Mouse (Mus musculus): ENCODE data around the gene Ascl3. TPM values are rescaled to one million over a fixed set of nuclear protein-coding genes. Genes with fewer than 3 reads are reported as not detected.

The Ascl3 gene
- polyA plus RNA-seq, 1 experiment from 2014 or later, result not detected

DNA sequence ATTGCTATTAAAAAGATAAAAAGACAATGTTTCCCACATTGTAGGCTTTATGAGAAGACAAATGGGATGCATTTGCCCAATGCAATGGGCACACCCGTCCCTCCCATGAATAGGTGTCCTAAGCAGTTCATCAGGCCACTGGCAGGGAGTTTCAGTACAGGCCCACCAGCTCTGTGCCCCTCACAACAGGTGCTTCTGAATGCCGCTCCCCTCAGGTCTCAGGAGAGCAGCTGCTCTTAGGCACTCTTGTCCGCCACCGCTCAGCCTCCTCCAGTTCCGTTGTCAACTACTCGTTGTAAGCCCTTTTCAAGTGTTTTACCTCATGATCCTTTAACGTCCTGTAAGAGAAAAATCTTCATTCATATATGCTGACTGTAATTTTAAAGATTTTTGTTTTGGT, 19.3 kb downstream of the Ascl3 start:
- no peak overlapping the region for H3K27ac ChIP-seq (ENCODE audit: low read depth)
- no peak overlapping the region for H3K4me2 ChIP-seq
- ATAC-seq (ENCODE audit: insufficient read depth) (no peak), DNase-seq (no peak)
- H3K4me1 ChIP-seq (ENCODE audit: insufficient read depth), result no peaks in the 10 kb centered on the region
- H3K9ac ChIP-seq, result no peak overlapping the region
- TF ChIP-seq CTCF (IDR thresholded peaks at IDR 0.05; ENCODE audit: low read depth), result no peak
- 84% methylated on average over 7 of the region's 7 CpGs for WGBS
- H3K27me3 ChIP-seq (ENCODE audit: insufficient read depth, low read length), result no peaks in the 10 kb centered on the region
- H3K36me3 ChIP-seq (ENCODE audit: insufficient read depth), result peaks cover 18% of the 10 kb centered on the region; the same call in 1 of the 2 replicates
- no peak overlapping the region for H3K4me3 ChIP-seq (ENCODE audit: low read depth, low read length)
- H3K9me3 ChIP-seq (ENCODE audit: low read depth, low read length), result no peaks in the 10 kb centered on the region

DNA sequence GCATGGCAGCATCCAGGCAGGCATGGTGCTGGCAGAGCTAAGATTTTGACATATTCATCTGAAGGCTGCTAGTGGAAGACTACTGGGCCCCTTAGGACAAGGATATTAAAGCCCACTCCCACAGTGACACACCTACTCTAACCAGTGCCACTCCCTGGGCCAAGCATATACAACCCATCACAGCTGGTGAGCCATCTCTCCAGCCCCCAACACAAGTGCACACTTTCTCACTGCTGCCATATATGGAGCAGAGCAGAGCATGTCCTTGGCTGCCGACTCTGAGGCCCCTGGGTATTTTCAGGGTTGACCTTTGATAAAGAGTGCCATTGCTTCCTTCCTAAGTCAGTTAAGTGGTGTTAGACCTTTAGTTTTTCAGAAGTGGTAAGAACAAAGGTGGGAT, 21.5 kb downstream of the Ascl3 start:
- no peak overlapping the region for H3K4me3 ChIP-seq (ENCODE audit: low read depth, low read length)
- 0 out of 2 replicates have a peak, but pooled peaks cover 2% of the 10 kb centered on the region for H3K4me1 ChIP-seq (ENCODE audit: insufficient read depth)
- no peaks in the 10 kb centered on the region for H3K9me3 ChIP-seq (ENCODE audit: low read depth, low read length)
- no peaks in the 10 kb centered on the region for H3K27me3 ChIP-seq (ENCODE audit: insufficient read depth, low read length)
- ATAC-seq (ENCODE audit: insufficient read depth) (no peak), DNase-seq (no peak)
- H3K9ac ChIP-seq, result no peak overlapping the region
- no peak overlapping the region for H3K27ac ChIP-seq (ENCODE audit: low read depth)
- no peak for TF ChIP-seq CTCF (IDR thresholded peaks at IDR 0.05; ENCODE audit: low read depth)
- 41% methylated on average over 1 of the region's 1 CpGs for WGBS
- H3K36me3 ChIP-seq (ENCODE audit: insufficient read depth), result peaks cover 18% of the 10 kb centered on the region; the same call in 1 of the 2 replicates
- H3K4me2 ChIP-seq, result no peak overlapping the region

DNA sequence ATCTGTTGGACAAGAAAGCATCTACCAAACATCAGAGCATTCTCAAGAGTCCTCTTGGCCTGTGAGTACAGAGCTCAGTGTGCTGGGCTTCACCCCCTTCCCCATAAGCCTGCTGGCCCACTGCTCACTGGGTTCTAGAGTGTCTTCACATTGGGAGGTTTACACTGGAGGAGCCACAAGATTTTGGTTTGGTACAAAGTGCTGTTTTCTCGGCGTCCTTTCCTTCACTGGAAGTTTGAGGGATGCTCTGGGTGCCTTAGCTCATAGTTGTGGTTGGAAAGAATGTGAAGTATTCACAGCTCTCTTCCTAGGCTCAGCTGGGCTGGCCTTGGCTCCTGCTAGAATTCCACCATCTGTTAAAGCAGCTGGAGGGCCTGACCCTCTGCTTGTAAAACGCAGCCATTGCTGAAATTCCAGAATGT, 22.6 kb downstream of the Ascl3 start:
- no peak overlapping the region for H3K4me3 ChIP-seq (ENCODE audit: low read depth, low read length)
- DNase-seq (peak; percentile 85), ATAC-seq (ENCODE audit: insufficient read depth) (peak; percentile 86)
- 21% methylated on average over 3 of the region's 3 CpGs for WGBS
- no peak overlapping the region for H3K9ac ChIP-seq
- peaks cover 11% of the 10 kb centered on the region; the same call in 1 of the 2 replicates for H3K4me1 ChIP-seq (ENCODE audit: insufficient read depth)
- TF ChIP-seq CTCF (IDR thresholded peaks at IDR 0.05; ENCODE audit: low read depth), result no peak
- H3K27ac ChIP-seq (ENCODE audit: low read depth), result peak overlapping the region; percentile 61; the same call in 1 of the 2 replicates
- H3K9me3 ChIP-seq (ENCODE audit: low read depth, low read length), result no peaks in the 10 kb centered on the region
- H3K36me3 ChIP-seq (ENCODE audit: insufficient read depth), result peaks cover 18% of the 10 kb centered on the region; the same call in 1 of the 2 replicates
- no peak overlapping the region for H3K4me2 ChIP-seq
- H3K27me3 ChIP-seq (ENCODE audit: insufficient read depth, low read length), result no peaks in the 10 kb centered on the region

DNA sequence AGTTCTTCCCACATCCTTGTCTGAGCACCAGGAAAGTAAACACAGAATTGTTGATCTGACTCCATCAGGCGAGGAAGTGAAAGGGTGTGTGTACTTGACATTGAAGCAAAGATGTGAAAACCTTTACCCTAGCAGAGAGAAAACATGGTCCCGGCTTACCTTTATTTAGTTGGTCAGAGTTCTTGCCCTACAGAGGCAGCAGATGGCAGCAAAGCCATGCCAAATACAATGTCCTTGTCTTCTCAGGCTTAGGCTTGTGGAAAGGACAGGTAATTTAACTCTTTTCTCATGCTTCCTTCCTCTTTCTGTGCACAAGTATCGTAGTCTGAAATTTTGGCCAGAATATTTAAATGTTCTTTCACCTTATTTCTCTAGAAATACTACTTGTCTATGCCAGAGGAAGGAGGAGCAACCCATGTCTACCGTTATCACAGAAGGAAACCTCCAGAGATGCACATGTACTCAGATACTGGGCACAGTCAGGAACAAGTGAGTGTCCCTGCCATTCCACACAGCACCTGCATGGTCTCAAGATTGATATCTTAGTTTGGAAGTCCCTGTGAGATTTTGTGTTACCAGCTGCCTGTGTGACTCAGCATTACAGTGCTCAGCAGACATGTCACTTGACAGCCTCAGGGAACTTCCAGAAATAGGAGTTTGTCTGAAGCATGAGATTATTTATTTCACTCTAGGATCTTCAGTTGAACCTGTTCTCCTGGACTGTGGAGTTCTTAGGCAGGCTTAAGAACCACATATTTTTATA, 24.3 kb downstream of the Ascl3 start:
- ATAC-seq (ENCODE audit: insufficient read depth), result no peak
- DNase-seq, result peak; percentile 86
- peaks cover 13% of the 10 kb centered on the region; the same call in 1 of the 2 replicates for H3K36me3 ChIP-seq (ENCODE audit: insufficient read depth)
- H3K4me3 ChIP-seq (ENCODE audit: low read depth, low read length), result no peak overlapping the region
- H3K4me2 ChIP-seq, result no peak overlapping the region
- no peaks in the 10 kb centered on the region for H3K9me3 ChIP-seq (ENCODE audit: low read depth, low read length)
- WGBS, result 40% methylated on average over 4 of the region's 4 CpGs
- H3K9ac ChIP-seq, result no peak overlapping the region
- no peak overlapping the region for H3K27ac ChIP-seq (ENCODE audit: low read depth)
- peak; percentile 79 for TF ChIP-seq CTCF (IDR thresholded peaks at IDR 0.05; ENCODE audit: low read depth)
- H3K27me3 ChIP-seq (ENCODE audit: insufficient read depth, low read length), result no peaks in the 10 kb centered on the region
- peaks cover 16% of the 10 kb centered on the region; the same call in 1 of the 2 replicates for H3K4me1 ChIP-seq (ENCODE audit: insufficient read depth)

DNA sequence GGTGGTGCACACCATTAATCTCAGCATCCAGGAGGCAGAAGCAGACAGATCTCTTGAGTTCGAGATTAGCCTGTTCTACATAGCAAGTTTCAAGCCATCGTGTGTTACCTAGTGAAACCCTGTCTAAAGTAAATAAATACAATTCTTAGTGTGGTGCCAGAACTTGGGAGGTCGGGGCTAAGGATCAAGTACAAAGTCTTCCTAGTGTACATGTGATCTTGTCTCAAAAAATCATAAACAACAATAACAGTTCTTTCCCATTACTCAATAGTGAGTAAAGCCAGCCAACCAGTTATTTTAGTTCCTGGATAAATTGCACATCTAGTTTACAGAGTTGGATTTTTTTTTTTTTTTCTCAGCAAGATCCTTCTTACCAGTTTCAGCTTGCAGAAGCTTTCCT, 27.1 kb downstream of the Ascl3 start:
- 38% methylated on average over 3 of the region's 3 CpGs for WGBS
- no peak for TF ChIP-seq CTCF (IDR thresholded peaks at IDR 0.05; ENCODE audit: low read depth)
- DNase-seq (peak; percentile 15), ATAC-seq (ENCODE audit: insufficient read depth) (no peak)
- peak overlapping the region; percentile 82 for H3K4me2 ChIP-seq
- H3K9ac ChIP-seq, result peak overlapping the region; percentile 60
- no peaks in the 10 kb centered on the region for H3K36me3 ChIP-seq (ENCODE audit: insufficient read depth)
- H3K27ac ChIP-seq (ENCODE audit: low read depth), result peak overlapping the region; percentile 87; the same call in 1 of the 2 replicates
- peak overlapping the region; percentile 70 for H3K4me3 ChIP-seq (ENCODE audit: low read depth, low read length)
- no peaks in the 10 kb centered on the region for H3K9me3 ChIP-seq (ENCODE audit: low read depth, low read length)
- no peaks in the 10 kb centered on the region for H3K27me3 ChIP-seq (ENCODE audit: insufficient read depth, low read length)
- peaks cover 16% of the 10 kb centered on the region; the same call in 1 of the 2 replicates for H3K4me1 ChIP-seq (ENCODE audit: insufficient read depth)

DNA sequence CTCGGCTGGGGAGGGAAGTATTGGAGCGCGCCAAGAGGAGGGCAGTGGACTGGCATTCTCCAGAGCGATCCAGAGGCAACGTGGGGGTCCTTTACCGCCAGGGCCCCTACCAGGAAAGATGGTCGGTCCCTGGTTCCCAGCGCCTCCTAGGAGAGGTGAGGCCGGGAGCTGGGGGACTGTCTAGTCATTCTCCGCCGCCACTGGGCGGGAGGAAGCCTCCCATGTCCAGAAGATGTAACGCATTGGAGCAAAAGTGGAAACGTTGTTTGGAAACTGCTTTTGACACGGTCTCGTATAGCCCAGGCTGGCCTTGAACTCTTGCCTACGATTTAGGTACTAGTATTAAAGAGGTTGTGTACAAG, 27.5 kb downstream of the Ascl3 start:
- Histone ChIP-seq H3K36me3 (ENCODE audit: insufficient read depth) (no peaks in the 10 kb centered on the region), H3K4me3 (ENCODE audit: low read depth, low read length) (peak overlapping the region; percentile 70), H3K27ac (ENCODE audit: low read depth) (peak overlapping the region; percentile 87), H3K9ac (peak overlapping the region; percentile 60), H3K9me3 (ENCODE audit: low read depth, low read length) (no peaks in the 10 kb centered on the region), H3K27me3 (ENCODE audit: insufficient read depth, low read length) (no peaks in the 10 kb centered on the region), H3K4me1 (ENCODE audit: insufficient read depth) (peaks cover 16% of the 10 kb centered on the region; the same call in 1 of the 2 replicates), H3K4me2 (peak overlapping the region; percentile 82)
- DNase-seq (no peak), ATAC-seq (ENCODE audit: insufficient read depth) (no peak)
- 2% methylated on average over 17 of the region's 17 CpGs for WGBS
- peak; percentile 40 for TF ChIP-seq CTCF (IDR thresholded peaks at IDR 0.05; ENCODE audit: low read depth)

DNA sequence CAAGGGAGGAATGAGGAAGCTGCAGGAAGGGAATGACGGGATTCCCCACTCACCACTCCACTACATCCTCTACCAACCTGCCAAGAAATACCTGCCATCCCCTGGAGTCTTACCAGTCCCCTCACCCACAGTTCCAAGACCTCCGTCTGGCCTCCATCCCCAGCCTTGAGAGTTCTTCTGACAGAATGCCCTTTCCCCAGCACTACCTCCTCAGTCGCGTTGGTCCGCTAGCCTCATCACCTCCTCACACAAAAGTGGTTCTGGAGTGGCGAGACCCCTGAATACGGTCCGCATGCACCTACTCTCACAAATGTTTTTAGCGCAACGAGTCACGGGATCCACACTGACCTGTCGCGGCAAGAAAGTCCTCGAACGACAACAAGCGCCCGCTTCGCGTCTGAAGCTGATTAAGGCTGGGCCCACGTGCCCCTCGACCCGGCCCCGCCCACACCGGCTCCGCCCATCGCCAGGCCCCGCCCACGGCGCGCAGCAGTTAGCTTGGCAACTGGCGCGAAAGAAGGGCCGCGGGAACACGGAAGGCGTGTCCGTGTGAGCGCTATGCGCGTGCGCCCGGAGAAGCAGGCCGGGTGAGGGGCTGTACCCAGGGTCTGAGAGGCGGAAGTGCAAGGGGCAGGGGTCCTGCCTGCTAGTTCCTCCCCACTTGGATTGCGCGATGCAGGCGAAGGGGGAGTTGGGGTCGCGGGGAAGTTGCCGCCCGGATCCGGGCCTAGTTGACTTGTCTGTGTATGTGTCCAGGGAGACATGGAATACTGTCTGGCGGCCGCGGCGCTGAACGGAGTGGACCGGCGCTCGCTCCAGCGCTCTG, 28.1 kb downstream of the Ascl3 start, which contains the start of the genes St5 and Akip1:
Gene St5, minus strand, starts transcription at position 416 of the 826 bp plus-strand sequence.
Gene Akip1, plus strand, starts transcription at position 501 of the 826 bp plus-strand sequence.
- Histone ChIP-seq H3K9ac (peak within 1 kb of the TSS; percentile 60), H3K9me3 (ENCODE audit: low read depth, low read length) (no peaks in the 10 kb centered on the region), H3K36me3 (ENCODE audit: insufficient read depth) (no peaks in the 10 kb centered on the region), H3K27me3 (ENCODE audit: insufficient read depth, low read length) (no peaks in the 10 kb centered on the region), H3K4me2 (peak within 1 kb of the TSS; percentile 82), H3K4me1 (ENCODE audit: insufficient read depth) (peaks cover 16% of the 10 kb centered on the region; the same call in 1 of the 2 replicates), H3K4me3 (ENCODE audit: low read depth, low read length) (peak within 1 kb of the TSS; percentile 70), H3K27ac (ENCODE audit: low read depth) (peak within 1 kb of the TSS; percentile 87)
- peak; percentile 98 for DNase-seq
- no peak for TF ChIP-seq CTCF (IDR thresholded peaks at IDR 0.05; ENCODE audit: low read depth)
- under 1% methylated on average over 61 of the region's 61 CpGs for WGBS
- ATAC-seq (ENCODE audit: insufficient read depth), result peak; percentile 95

All from lung, embryonic 14.5 days (tissue).